Mouse (Mus musculus) lung, adult 2 months (tissue): ENCODE measurements around the gene Tpcn2.

Experiments
- CTCF ChIP-seq: fragments of 200-500 bp; IDR thresholded peaks from 2 replicates; pipeline ENCODE4 v1.5.1; 2011; ENCODE audit warnings: mild to moderate bottlenecking, low read length, control low read depth; ENCODE audit not compliant: insufficient read depth
- POLR2A ChIP-seq: fragments of 200-500 bp; IDR thresholded peaks from 2 replicates; pipeline ENCODE4 v1.6.1; 2011; ENCODE audit warnings: low read depth, mild to moderate bottlenecking, control low read depth, low read length, borderline replicate concordance; ENCODE audit errors: extremely low read depth

- no peak for TF ChIP-seq POLR2A
- TF ChIP-seq CTCF, result no peak
Measured at GRCm38 (mm10) chr7:145206056-145206610, 77.7 kb downstream of the Tpcn2 start.
